Mouse (Mus musculus) MEL (cell line): Measurements from ENCODE around the gene D3Ertd751e. TPM values are rescaled to one million over a fixed set of nuclear protein-coding genes. Genes with fewer than 3 reads are reported as not detected.

Source experiments
- DNase-seq: peaks from one replicate; pipeline ENCODE4 v3.0.0; 2011; ENCODE audit warnings: low read depth, low spot score
- H3K27ac ChIP-seq: 2 replicates; pipeline ENCODE4 v1.5.1; 2012; ENCODE audit warnings: low read depth, mild to moderate bottlenecking, control low read depth, low read length, moderate library complexity; ENCODE audit not compliant: control insufficient read depth
- H3K27me3 ChIP-seq, 2 experiments: fragments of 150-350 bp in 1 of 2; sonication (generic) in 1 of 2; 2 replicates each; pipeline ENCODE4 v1.6.1; 2012; ENCODE audit warnings: low read length in 2 of 2, mild to moderate bottlenecking in 2 of 2, improper control_type of control experiment in 1 of 2, moderate library complexity in 1 of 2; ENCODE audit not compliant: insufficient read depth in 2 of 2, control insufficient read depth in 1 of 2
- H3K36me3 ChIP-seq, 2 experiments: 2 replicates each; pipeline ENCODE4 v1.6.1; 2012 to 2014; ENCODE audit warnings: low read length in 2 of 2, improper control_type of control experiment in 1 of 2, inconsistent platforms in 1 of 2, mild to moderate bottlenecking in 1 of 2; ENCODE audit not compliant: insufficient read depth in 2 of 2, control insufficient read depth in 1 of 2
- H3K4me1 ChIP-seq, 2 experiments: fragments of 150-350 bp in 1 of 2; sonication (generic) in 1 of 2; 2 replicates each; pipeline ENCODE4 v1.6.1; 2012; ENCODE audit warnings: low read length in 2 of 2, improper control_type of control experiment in 1 of 2, mild to moderate bottlenecking in 1 of 2; ENCODE audit not compliant: insufficient read depth in 2 of 2, control insufficient read depth in 1 of 2
- H3K4me3 ChIP-seq, 2 experiments: fragments of 150-350 bp in 1 of 2; sonication (generic) in 1 of 2; 2 replicates each; pipeline ENCODE4 v1.5.1; 2012; ENCODE audit warnings: low read depth in 2 of 2, low read length in 2 of 2, mild to moderate bottlenecking in 2 of 2, moderate library complexity in 2 of 2, control low read depth in 1 of 2, improper control_type of control experiment in 1 of 2; ENCODE audit not compliant: control insufficient read depth in 1 of 2, insufficient read depth in 1 of 2
- H3K79me2 ChIP-seq: 2 replicates; pipeline ENCODE4 v1.6.1; 2012; ENCODE audit warnings: mild to moderate bottlenecking, low read length, moderate library complexity; ENCODE audit not compliant: control insufficient read depth, poor library complexity, insufficient read depth
- H3K9ac ChIP-seq: 2 replicates; pipeline ENCODE4 v1.6.1; 2012; ENCODE audit warnings: low read depth, mild to moderate bottlenecking, control low read depth, low read length, moderate library complexity; ENCODE audit not compliant: control insufficient read depth, poor library complexity, severe bottlenecking
- H3K9me3 ChIP-seq: fragments of 150-350 bp; sonication (generic); replicated peaks from 2 replicates; pipeline ENCODE4 v1.6.1; 2012; ENCODE audit warnings: mild to moderate bottlenecking, low read length, improper control_type of control experiment, moderate library complexity; ENCODE audit not compliant: insufficient read depth
- CHD1 ChIP-seq: IDR thresholded peaks from 2 replicates; pipeline ENCODE4 v1.6.1; 2012; ENCODE audit warnings: low read depth, mild to moderate bottlenecking, inconsistent platforms, low read length, improper control_type of control experiment
- CHD2 ChIP-seq: IDR thresholded peaks from 2 replicates; pipeline ENCODE4 v1.6.1; 2011; ENCODE audit warnings: low read length, improper control_type of control experiment
- E2F4 ChIP-seq: IDR thresholded peaks from 2 replicates; pipeline ENCODE4 v1.6.1; 2011; ENCODE audit warnings: low read depth, low read length, improper control_type of control experiment, borderline replicate concordance
- ELF1 ChIP-seq: IDR thresholded peaks from 2 replicates; pipeline ENCODE4 v1.6.1; 2014; ENCODE audit warnings: low read depth, mild to moderate bottlenecking, inconsistent platforms, low read length, improper control_type of control experiment, moderate library complexity
- EP300 ChIP-seq, 2 experiments: IDR thresholded peaks; 2 replicates each; pipeline ENCODE4 v1.6.1; 2011; ENCODE audit warnings: improper control_type of control experiment in 2 of 2, low read length in 2 of 2, low read depth in 1 of 2, mild to moderate bottlenecking in 1 of 2
- ETS1 ChIP-seq: IDR thresholded peaks from 2 replicates; pipeline ENCODE4 v1.6.1; 2012; ENCODE audit warnings: low read depth, mild to moderate bottlenecking, inconsistent platforms, low read length, improper control_type of control experiment, moderate library complexity
- GATA1 ChIP-seq: IDR thresholded peaks from 2 replicates; pipeline ENCODE4 v1.6.1; 2011; ENCODE audit warnings: low read depth, low read length, improper control_type of control experiment
- HCFC1 ChIP-seq: IDR thresholded peaks from 2 replicates; pipeline ENCODE4 v1.6.1; 2012; ENCODE audit warnings: low read depth, mild to moderate bottlenecking, inconsistent platforms, low read length, improper control_type of control experiment, moderate library complexity
- JUND ChIP-seq: IDR thresholded peaks from 2 replicates; pipeline ENCODE4 v1.6.1; 2011; ENCODE audit warnings: low read depth, mild to moderate bottlenecking, improper control_type of control experiment, low read length
- KAT2A ChIP-seq: conservative IDR thresholded peaks from 2 replicates; pipeline ENCODE4 v1.6.1; 2012; ENCODE audit warnings: low read depth, low read length, improper control_type of control experiment, inconsistent platforms
- MAFK ChIP-seq: IDR thresholded peaks from 2 replicates; pipeline ENCODE4 v1.6.1; 2011; ENCODE audit warnings: low read depth, mild to moderate bottlenecking, low read length, improper control_type of control experiment, borderline replicate concordance
- MAX ChIP-seq: IDR thresholded peaks from 2 replicates; pipeline ENCODE4 v1.6.1; 2011; ENCODE audit warnings: low read length, improper control_type of control experiment
- MEF2A ChIP-seq: IDR thresholded peaks from 2 replicates; pipeline ENCODE4 v1.6.1; 2014; ENCODE audit warnings: low read depth, mild to moderate bottlenecking, inconsistent platforms, low read length, improper control_type of control experiment; ENCODE audit not compliant: poor library complexity, insufficient replicate concordance, severe bottlenecking; ENCODE audit errors: extremely low read depth
- MXI1 ChIP-seq: IDR thresholded peaks from 2 replicates; pipeline ENCODE4 v1.6.1; 2011; ENCODE audit warnings: mild to moderate bottlenecking, low read depth, low read length, improper control_type of control experiment
- MYB ChIP-seq: IDR thresholded peaks from 2 replicates; pipeline ENCODE4 v1.6.1; 2011; ENCODE audit warnings: mild to moderate bottlenecking, low read depth, low read length, improper control_type of control experiment
- MYC ChIP-seq: IDR thresholded peaks from 2 replicates; pipeline ENCODE4 v1.6.1; 2011; ENCODE audit warnings: low read depth, mild to moderate bottlenecking, low read length, improper control_type of control experiment, moderate library complexity
- NELFE ChIP-seq: IDR thresholded peaks from 2 replicates; pipeline ENCODE4 v1.6.1; 2011; ENCODE audit warnings: low read depth, low read length, improper control_type of control experiment
- NRF1 ChIP-seq: IDR thresholded peaks from 2 replicates; pipeline ENCODE4 v1.6.1; 2014; ENCODE audit warnings: low read depth, mild to moderate bottlenecking, inconsistent platforms, low read length, improper control_type of control experiment, moderate library complexity; ENCODE audit not compliant: poor library complexity, insufficient read depth, severe bottlenecking
- POLR2A ChIP-seq, 2 experiments: IDR thresholded peaks; 2 replicates each; pipeline ENCODE4 v1.6.1; 2011 to 2012; ENCODE audit warnings: low read length in 2 of 2, mild to moderate bottlenecking in 2 of 2, control low read depth in 1 of 2, improper control_type of control experiment in 1 of 2, low read depth in 1 of 2, moderate library complexity in 1 of 2; ENCODE audit not compliant: control insufficient read depth in 1 of 2, insufficient read depth in 1 of 2, poor library complexity in 1 of 2
- POLR2AphosphoS2 ChIP-seq: IDR thresholded peaks from 2 replicates; pipeline ENCODE4 v1.6.1; 2011; ENCODE audit warnings: low read length, improper control_type of control experiment
- POLR2AphosphoS5 ChIP-seq: IDR thresholded peaks from 2 replicates; pipeline ENCODE4 v1.6.1; 2012; ENCODE audit warnings: low read depth, borderline replicate concordance, mild to moderate bottlenecking, inconsistent platforms, low read length, moderate library complexity, mixed read lengths
- RAD21 ChIP-seq: IDR thresholded peaks from 2 replicates; pipeline ENCODE4 v1.6.1; 2011; ENCODE audit warnings: mild to moderate bottlenecking, low read depth, low read length, improper control_type of control experiment
- SIN3A ChIP-seq: IDR thresholded peaks from 2 replicates; pipeline ENCODE4 v1.6.1; 2012; ENCODE audit warnings: low read length, improper control_type of control experiment, inconsistent platforms
- TBP ChIP-seq: IDR thresholded peaks from 2 replicates; pipeline ENCODE4 v1.8.0; 2011; ENCODE audit warnings: low read depth, low read length, improper control_type of control experiment
- TCF12 ChIP-seq: IDR thresholded peaks from 2 replicates; pipeline ENCODE4 v1.6.1; 2014; ENCODE audit warnings: low read depth, mild to moderate bottlenecking, inconsistent platforms, low read length, improper control_type of control experiment, moderate library complexity
- USF1 ChIP-seq: IDR thresholded peaks from 2 replicates; pipeline ENCODE4 v1.6.1; 2014; ENCODE audit warnings: low read depth, mild to moderate bottlenecking, inconsistent platforms, low read length, improper control_type of control experiment, moderate library complexity
- USF2 ChIP-seq, 2 experiments: IDR thresholded peaks; 2 replicates each; pipeline ENCODE4 v1.6.1; 2011 to 2012; ENCODE audit warnings: improper control_type of control experiment in 2 of 2, low read length in 2 of 2, borderline replicate concordance in 1 of 2, inconsistent platforms in 1 of 2, low read depth in 1 of 2, mild to moderate bottlenecking in 1 of 2; ENCODE audit not compliant: insufficient read depth in 1 of 2
- ZKSCAN1 ChIP-seq: IDR thresholded peaks from 2 replicates; pipeline ENCODE4 v1.6.1; 2012; ENCODE audit warnings: low read depth, mild to moderate bottlenecking, inconsistent platforms, low read length, improper control_type of control experiment, moderate library complexity
- ZMIZ1 ChIP-seq: IDR thresholded peaks from 2 replicates; pipeline ENCODE4 v1.6.1; 2012; ENCODE audit warnings: low read depth, mild to moderate bottlenecking, inconsistent platforms, low read length, improper control_type of control experiment, moderate library complexity
- ZNF384 ChIP-seq: IDR thresholded peaks from 2 replicates; pipeline ENCODE4 v1.6.1; 2012; ENCODE audit warnings: low read depth, mild to moderate bottlenecking, inconsistent platforms, low read length, improper control_type of control experiment
- polyA plus RNA-seq, 2 experiments: library from polyadenylated mRNA; stranded (reverse) in 1 of 2; unstranded in 1 of 2; fragments of >175 nt in 1 of 2; fragments of >200 nt in 1 of 2; gene quantifications; 2 replicates each; pipeline versions ENCODE4 v1.2.1 to v1.2.4; 2012; ENCODE audit warnings: low replicate concordance in 2 of 2, low read depth in 1 of 2; ENCODE audit not compliant: insufficient read length in 2 of 2, insufficient read depth in 1 of 2, missing spikeins in 1 of 2
- total RNA-seq: library from RNA; depleted of rRNA; stranded (reverse); fragments of 300-350 nt; gene quantifications from 2 replicates; pipeline ENCODE4 v1.2.3, GENCODE M21; 2012; rRNA removed

D3Ertd751e gene
- total RNA-seq = 3.3 and 5.1 TPM in 2 replicates
- polyA plus RNA-seq = 1 to 10 TPM in 1 of 2 experiments, not detected in 1; 8.6 TPM

DNA sequence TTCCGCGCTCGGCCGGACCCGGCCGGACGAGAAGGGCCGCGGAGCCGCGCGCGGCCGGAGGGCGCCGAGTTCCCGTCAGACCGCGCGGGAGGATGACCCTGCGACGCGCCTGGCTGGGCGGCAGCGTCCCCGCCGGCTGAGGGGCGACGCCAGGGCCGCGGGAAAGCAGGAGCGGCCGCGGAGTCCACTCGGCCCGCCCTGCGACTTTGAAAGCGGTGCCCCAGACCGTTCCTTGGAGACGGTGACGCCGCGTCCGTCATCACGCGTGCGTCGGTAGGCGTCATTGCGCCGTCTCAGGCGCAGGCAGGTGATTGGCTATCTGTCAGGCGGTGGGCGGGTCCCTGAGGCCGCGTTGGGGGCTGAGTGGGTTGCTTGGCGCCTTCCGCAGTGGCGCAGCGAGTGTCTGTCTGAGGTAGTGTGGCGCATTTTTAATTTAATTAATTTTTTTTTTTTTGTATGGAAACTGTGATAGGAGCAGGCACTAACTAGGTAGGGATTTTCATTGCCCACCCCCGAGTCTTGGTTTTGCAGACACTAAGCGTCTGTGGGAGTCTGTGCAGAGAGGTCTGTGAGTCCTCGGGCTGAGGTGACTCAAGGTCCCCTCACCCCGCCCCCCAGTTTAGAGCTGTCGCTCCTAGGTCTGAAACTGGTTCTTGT is at the start of gene D3Ertd751e, which contains the start of gene Sclt1:
D3Ertd751e (plus strand) TSS at position 334 of the 657 bp plus-strand sequence.
Sclt1 (minus strand) TSS at position 237 of the 657 bp plus-strand sequence.
- TF ChIP-seq ZMIZ1 (peak; percentile 26; the same call in 1 of the 2 replicates), MEF2A (no peak), MAFK (no peak), MXI1 (peak; percentile 73), NELFE (peak; percentile 87), MYC (0 out of 2 replicates have a peak, but pooled peaks have one; percentile 19), EP300 (IDR thresholded peaks at IDR 0.05; ENCODE audit: low read depth in 1 of 2, low read length in 2 of 2) (no peak; a peak in 1 of 4 replicates), MAX (no peak), TCF12 (peak; percentile 57; the same call in 1 of the 2 replicates), NRF1 (peak; percentile 77), USF1 (no peak), CHD1 (no peak), E2F4 (peak; percentile 72; the same call in 1 of the 2 replicates), RAD21 (no peak), ZNF384 (peak; percentile 84), GATA1 (no peak), HCFC1 (peak; percentile 85), ZKSCAN1 (no peak), ETS1 (no peak), POLR2A (IDR thresholded peaks at IDR 0.05; ENCODE audit: control insufficient read depth in 1 of 2, insufficient read depth in 1 of 2, low read depth in 1 of 2, low read length in 2 of 2, poor library complexity in 1 of 2) (peak; percentile 85 to 90), POLR2AphosphoS5 (no peak), USF2 (IDR thresholded peaks at IDR 0.05; ENCODE audit: borderline replicate concordance in 1 of 2, insufficient read depth in 1 of 2, low read depth in 1 of 2, low read length in 2 of 2) (no peak), CHD2 (no peak), KAT2A (no peak; the same call in 1 of the 2 replicates), SIN3A (peak; percentile 85), MYB (no peak), JUND (no peak), POLR2AphosphoS2 (peak; percentile 26; the same call in 1 of the 2 replicates), ELF1 (peak; percentile 80), TBP (peak; percentile 80)
- TF ChIP-seq, all 39 proteins: peak for 14
- peak within 1 kb of the TSS; percentile 81 for H3K27ac ChIP-seq

More for the DNA sequence above, at the start of gene D3Ertd751e, which contains the start of gene Sclt1:
- Histone ChIP-seq H3K4me3 (peak within 1 kb of the TSS; percentile 83 to 90), H3K9me3 (no peaks in the 10 kb centered on the region), H3K79me2 (peaks cover 3% of the 10 kb centered on the region), H3K27me3 (no peaks in the 10 kb centered on the region), H3K36me3 (peaks cover 0 to 16% of the 10 kb centered on the region in 2 experiments; a peak in 2 of 4 replicates), H3K4me1 (no peaks in the 10 kb centered on the region), H3K9ac (peak within 1 kb of the TSS; percentile 90)
- DNase-seq = peak; percentile 96
